Mouse (Mus musculus) cerebellum, adult 18-20 months (tissue): ENCODE measurements around the gene A3galt2.

Experiments
- DNase-seq, 2 experiments: peaks; one replicate each; pipeline ENCODE4 v3.0.0; 2021

The A3galt2 gene

GRCm38 (mm10) chr4:128801675-128802465 is 46.7 kb downstream of the A3galt2 start:
- no peak for DNase-seq

DNA sequence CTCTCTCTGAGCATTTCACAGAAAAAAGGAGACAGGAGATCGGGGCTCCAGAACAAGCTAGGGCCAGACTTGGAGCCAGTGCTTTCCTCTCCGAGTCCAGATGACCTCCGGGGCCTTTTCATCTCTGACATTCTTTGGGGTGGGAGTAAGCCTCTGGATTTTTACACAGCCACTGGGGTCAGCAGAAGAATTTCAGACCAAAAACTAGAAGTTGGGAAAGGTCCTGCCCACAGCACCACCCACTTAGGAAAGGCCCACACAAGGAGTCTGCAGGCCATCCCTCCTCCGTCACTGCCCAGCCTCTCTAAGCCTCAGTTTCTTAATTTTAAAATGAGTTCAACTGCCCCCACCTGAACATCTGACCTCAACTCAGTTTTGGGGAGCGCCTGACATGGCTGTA is 48.4 kb downstream of the A3galt2 start:
- DNase-seq = no peak

DNA sequence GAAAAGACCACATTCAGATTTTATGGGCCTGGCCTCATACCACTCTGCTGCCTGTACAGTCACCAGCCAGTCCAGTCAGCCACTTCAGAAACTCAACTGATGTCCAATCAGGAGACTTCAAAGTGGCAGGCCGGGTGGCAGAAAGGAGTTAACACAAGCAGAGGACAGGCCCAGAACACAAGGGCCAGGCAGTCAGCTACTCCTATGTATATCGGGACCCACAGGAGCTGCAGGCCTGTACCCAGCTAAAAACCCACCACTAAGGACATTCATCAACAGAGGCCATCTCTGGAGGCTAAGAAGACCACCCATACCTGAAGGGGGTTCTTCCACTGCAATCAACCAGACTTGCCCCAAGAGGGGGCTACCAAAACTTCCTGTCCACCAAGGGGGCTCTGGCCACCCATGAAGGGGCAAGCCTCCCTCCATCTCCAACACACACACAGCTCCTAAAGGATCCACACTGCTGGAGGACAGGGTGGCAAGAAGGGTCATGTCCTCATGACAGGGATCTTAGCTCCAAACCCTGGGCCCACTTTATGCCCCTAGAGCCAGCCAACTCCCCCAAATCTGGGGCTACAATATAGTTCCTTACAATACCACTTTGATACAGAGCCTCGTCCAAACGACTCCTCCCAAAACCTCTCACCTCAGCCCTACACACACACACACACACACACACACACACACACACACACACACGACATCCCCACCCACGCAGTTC is 49.4 kb downstream of the A3galt2 start:
- no peak for DNase-seq

GRCm38 (mm10) chr4:128805150-128806042 is 50.2 kb downstream of the A3galt2 start:
- peak; percentile 38 to 62 for DNase-seq

- peak; percentile 49 to 68 for DNase-seq
Measured at GRCm38 (mm10) chr4:128806043-128806826, 51.1 kb downstream of the A3galt2 start, which contains the start of gene Zfp362. Gene Zfp362, minus strand, starts transcription at chr4:128806045.

DNA sequence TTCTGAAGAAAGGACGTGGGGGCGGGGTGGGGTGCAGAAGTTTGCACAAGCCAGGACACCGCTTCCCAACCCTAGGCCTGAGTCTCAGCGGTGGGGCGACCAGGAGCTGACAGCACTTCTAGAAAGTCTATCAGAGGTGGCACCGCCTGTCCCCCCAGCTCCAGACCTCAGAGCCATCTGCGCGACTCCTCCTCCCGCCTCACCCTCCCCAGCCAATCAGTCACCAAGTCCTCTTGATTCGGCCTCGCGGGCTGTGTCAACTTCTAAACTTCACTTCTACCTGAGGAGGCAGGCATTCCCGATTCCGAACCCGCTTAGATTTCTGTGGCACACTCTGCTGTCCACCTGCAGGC is 51.6 kb downstream of the A3galt2 start:
- DNase-seq = peak; percentile 63 to 72

GRCm38 (mm10) chr4:128811382-128812056 is 56.4 kb downstream of the A3galt2 start:
- DNase-seq = peak; percentile 79 to 92

DNA sequence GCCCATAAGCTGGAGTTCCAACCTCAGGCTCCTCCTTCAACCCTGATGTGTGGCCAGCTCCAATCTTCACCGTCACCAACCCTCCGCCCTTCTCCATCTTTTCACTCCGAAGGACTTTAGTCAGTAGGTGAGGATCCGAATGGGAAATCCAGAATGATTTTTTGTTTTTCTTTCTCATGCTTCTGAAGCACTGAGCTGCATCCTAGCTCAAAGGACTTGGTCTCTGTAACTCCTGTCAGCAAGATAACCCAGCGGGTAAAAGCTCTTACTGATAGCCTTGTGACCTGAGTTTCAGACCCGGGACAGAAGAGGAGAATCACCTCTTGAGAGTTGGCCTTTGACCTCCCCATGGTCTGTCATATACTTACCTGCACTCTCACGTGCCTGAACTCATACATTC is 61.8 kb downstream of the A3galt2 start:
- DNase-seq = no peak
